Mouse (Mus musculus): ENCODE measurements around the gene Zfp648.

GRCm38 (mm10) chr1:154178541-154179155 is 22.3 kb upstream of the Zfp648 start:
- TF ChIP-seq EP300 (IDR thresholded peaks at IDR 0.05; ENCODE audit: insufficient read depth, low read depth, low read length) (no peak), POLR2A (IDR thresholded peaks at IDR 0.05; ENCODE audit: insufficient read depth, low read length) (no peak), CTCF (IDR thresholded peaks at IDR 0.05; ENCODE audit: low read depth, low read length) (no peak)

Data from ES-Bruce4 (cell line).